Mouse (Mus musculus): Measurements from ENCODE around the gene Hoxa3. TPM values are rescaled to one million over a fixed set of nuclear protein-coding genes. Genes with fewer than 3 reads are reported as not detected.

Gene Hoxa3
- polyA plus RNA-seq, 1 experiment from 2014 or later = 2.2 TPM

DNA sequence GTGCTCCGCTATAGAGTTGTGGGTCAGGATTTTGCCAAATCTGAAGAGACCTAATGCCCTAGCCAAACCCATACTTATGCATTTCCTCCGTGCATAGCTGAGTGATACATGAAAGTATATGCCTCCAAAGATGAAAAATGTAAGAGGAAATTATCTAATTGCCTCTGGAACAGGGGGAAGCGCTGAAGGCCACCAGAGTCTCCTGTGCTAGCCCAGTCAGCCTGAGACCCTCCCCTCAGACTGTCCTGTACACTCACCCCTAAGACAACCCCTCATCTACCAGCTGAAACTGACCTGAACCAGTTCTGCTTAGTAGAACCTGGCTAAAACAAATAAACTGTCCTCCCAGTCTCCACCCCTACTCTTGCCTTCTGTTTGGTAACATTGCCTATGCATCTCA is 32.4 kb downstream of the Hoxa3 start:
- no peak for ATAC-seq (ENCODE audit: insufficient number of reproducible peaks, low FRiP score, low TSS enrichment, low read depth)
- Histone ChIP-seq H3K36me3 (no peaks in the 10 kb centered on the region), H3K27me3 (peaks cover 74% of the 10 kb centered on the region), H3K27ac (no peak overlapping the region), H3K9me3 (no peaks in the 10 kb centered on the region), H3K9ac (no peak overlapping the region), H3K4me2 (no peak overlapping the region), H3K4me1 (peaks cover 47% of the 10 kb centered on the region), H3K4me3 (no peak overlapping the region)
- 82% methylated on average over 3 of the region's 3 CpGs for WGBS

DNA sequence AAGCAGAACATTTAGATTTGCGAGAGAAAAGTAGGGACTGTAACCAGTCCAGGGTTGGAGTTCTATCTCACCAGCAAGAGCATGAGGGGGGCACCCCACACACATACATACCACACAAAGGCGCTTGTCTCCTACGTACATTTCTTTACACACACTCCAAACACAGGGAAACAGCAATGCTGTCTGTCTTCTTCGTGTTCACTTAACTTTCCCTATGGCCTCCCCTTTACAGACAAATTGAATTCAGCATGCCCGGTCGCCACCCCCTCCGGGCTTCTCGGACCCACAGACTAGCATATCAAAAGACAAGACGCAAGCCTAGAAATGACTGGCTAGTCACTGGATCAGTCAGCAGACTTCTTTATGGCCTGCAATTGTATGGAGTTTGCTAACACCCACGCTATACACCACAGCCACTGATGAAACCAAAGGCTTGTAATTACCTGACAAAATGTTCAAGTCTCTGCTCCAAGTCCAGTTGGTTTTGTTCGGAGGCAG is 32.9 kb downstream of the Hoxa3 start:
- H3K4me2 ChIP-seq = no peak overlapping the region
- no peak overlapping the region for H3K27ac ChIP-seq
- H3K9me3 ChIP-seq = no peaks in the 10 kb centered on the region
- WGBS = 58% methylated on average over 11 of the region's 11 CpGs
- H3K4me1 ChIP-seq = peaks cover 48% of the 10 kb centered on the region
- ATAC-seq (ENCODE audit: insufficient number of reproducible peaks, low FRiP score, low TSS enrichment, low read depth) = no peak
- H3K9ac ChIP-seq = no peak overlapping the region
- peaks cover 73% of the 10 kb centered on the region for H3K27me3 ChIP-seq
- no peaks in the 10 kb centered on the region for H3K36me3 ChIP-seq
- H3K4me3 ChIP-seq = no peak overlapping the region

DNA sequence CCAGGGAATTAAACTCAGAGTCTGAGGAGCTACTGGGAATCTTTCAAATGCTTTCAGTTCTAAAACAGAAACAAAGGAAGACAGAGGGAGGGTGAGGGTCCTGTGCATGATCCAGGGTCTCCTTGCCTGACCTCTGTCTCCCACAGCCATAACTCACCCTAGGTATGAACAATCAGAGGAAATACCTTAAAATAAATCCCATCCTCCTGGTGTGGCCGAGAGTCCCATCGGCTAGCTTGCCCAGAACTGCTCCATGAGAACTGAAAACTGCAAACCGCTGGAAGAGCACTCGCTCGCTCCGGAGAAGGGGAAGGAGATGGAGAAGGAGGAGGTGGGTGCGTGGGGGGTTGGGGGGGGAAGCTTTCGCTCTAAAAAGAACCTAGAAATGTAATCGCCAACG is 33.4 kb downstream of the Hoxa3 start:
- no peak overlapping the region for H3K27ac ChIP-seq
- peaks cover 74% of the 10 kb centered on the region for H3K27me3 ChIP-seq
- H3K4me1 ChIP-seq = peaks cover 47% of the 10 kb centered on the region
- no peaks in the 10 kb centered on the region for H3K36me3 ChIP-seq
- H3K4me3 ChIP-seq = no peak overlapping the region
- WGBS = 52% methylated on average over 10 of the region's 10 CpGs
- H3K9ac ChIP-seq = no peak overlapping the region
- H3K9me3 ChIP-seq = no peaks in the 10 kb centered on the region
- ATAC-seq (ENCODE audit: insufficient number of reproducible peaks, low FRiP score, low TSS enrichment, low read depth) = no peak
- H3K4me2 ChIP-seq = no peak overlapping the region

- no peak for ATAC-seq (ENCODE audit: insufficient number of reproducible peaks, low FRiP score, low TSS enrichment, low read depth)
- no peak overlapping the region for H3K27ac ChIP-seq
- peaks cover 41% of the 10 kb centered on the region for H3K4me1 ChIP-seq
- H3K36me3 ChIP-seq = no peaks in the 10 kb centered on the region
- WGBS = 31% methylated on average over 4 of the region's 4 CpGs
- H3K9ac ChIP-seq = no peak overlapping the region
- no peaks in the 10 kb centered on the region for H3K9me3 ChIP-seq
- no peak overlapping the region for H3K4me2 ChIP-seq
- no peak overlapping the region for H3K4me3 ChIP-seq
- peaks cover 69% of the 10 kb centered on the region for H3K27me3 ChIP-seq
Observed at GRCm38 (mm10) chr6:52178918-52179665, 34.0 kb downstream of the Hoxa3 start.

DNA sequence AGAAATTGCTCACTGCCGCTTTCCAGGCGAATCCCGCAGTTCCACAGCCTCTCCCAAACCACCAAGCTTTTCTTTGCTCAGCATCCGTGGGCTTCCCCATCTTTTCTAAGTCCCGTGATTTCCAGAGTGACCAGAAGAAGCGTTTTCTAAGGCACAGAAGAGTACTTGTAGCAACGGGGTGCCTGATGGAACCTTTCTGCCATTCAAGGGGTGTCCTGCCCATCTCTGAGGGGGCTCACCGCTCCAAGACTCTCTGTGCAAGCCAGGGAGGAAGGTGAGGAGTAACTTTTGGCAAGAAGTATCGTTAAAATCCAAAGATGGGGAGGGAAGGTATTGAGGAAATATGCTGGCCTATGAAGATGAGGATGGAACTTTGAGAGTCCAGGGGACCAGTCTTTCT is 35.3 kb downstream of the Hoxa3 start:
- no peak overlapping the region for H3K27ac ChIP-seq
- ATAC-seq (ENCODE audit: insufficient number of reproducible peaks, low FRiP score, low TSS enrichment, low read depth) = no peak
- H3K4me1 ChIP-seq = peaks cover 37% of the 10 kb centered on the region
- H3K27me3 ChIP-seq = peaks cover 72% of the 10 kb centered on the region
- H3K36me3 ChIP-seq = no peaks in the 10 kb centered on the region
- no peaks in the 10 kb centered on the region for H3K9me3 ChIP-seq
- 40% methylated on average over 9 of the region's 9 CpGs for WGBS
- H3K9ac ChIP-seq = no peak overlapping the region
- H3K4me3 ChIP-seq = no peak overlapping the region; the same call in 1 of the 2 replicates
- H3K4me2 ChIP-seq = no peak overlapping the region

DNA sequence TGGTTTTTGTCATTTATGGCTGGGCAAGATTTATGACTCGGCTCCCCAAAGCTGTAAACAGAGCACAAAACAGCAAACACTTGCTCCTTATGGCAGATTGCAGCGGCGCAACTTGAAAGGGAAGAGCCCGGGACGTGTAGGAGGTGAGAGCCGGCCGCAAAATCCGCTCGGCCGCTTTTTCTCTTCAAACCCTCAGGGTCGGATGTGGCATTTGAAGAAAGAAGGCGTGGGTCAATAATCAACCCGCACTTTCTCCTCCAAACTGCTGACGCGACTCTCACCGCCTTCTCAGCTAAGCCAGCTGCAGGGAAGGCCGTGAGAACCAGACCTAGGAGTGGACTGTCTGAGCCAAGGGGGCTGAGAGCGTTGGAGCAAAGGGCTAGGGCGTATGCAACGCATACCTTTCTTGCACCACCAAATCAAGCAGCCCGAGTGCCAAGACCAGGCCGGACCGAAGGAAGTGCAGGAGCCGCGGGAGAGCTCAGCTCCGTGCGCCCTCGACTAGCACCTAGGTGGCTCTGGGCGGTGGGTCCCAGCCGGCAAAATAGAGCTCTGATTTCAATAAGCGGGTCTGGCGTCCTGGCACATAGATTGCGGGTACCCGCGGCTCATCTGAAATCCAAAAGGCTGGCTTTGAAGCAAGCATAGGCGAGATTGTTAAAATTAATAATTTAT is 35.9 kb downstream of the Hoxa3 start, which contains the start of gene 5730596B20Rik:
TSS of gene 5730596B20Rik (plus strand) at position 438 of the 675 bp plus-strand sequence.
- Histone ChIP-seq H3K27ac (no peak within 1 kb of the TSS), H3K9me3 (no peaks in the 10 kb centered on the region), H3K9ac (no peak within 1 kb of the TSS), H3K4me2 (peak within 1 kb of the TSS; percentile 53), H3K27me3 (peaks cover 78% of the 10 kb centered on the region), H3K36me3 (no peaks in the 10 kb centered on the region), H3K4me1 (peaks cover 43% of the 10 kb centered on the region), H3K4me3 (peak within 1 kb of the TSS; percentile 39)
- WGBS = 22% methylated on average over 36 of the region's 36 CpGs
- ATAC-seq (ENCODE audit: insufficient number of reproducible peaks, low FRiP score, low TSS enrichment, low read depth) = no peak

DNA sequence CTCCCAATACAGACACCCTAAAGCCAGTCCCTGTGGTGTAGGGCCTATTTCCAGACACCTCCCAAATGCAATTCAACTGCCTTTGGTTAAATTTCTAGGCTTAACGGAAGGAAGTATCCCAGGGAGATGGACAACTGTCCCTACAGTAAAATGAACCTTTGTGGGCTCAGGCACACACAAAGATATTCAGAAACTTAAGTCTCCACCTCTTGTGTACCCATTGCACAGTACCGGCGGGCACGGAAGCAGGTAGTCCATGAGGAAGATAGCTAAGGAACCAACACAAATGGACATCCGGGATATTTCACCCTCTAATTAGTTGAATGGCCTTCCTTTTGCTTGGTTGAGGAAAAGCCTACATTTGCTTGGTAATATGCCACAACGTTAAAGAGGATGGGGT is 36.7 kb downstream of the Hoxa3 start:
- no peaks in the 10 kb centered on the region for H3K9me3 ChIP-seq
- no peak for ATAC-seq (ENCODE audit: insufficient number of reproducible peaks, low FRiP score, low TSS enrichment, low read depth)
- peak overlapping the region; percentile 53 for H3K4me2 ChIP-seq
- H3K27ac ChIP-seq = no peak overlapping the region
- H3K27me3 ChIP-seq = peaks cover 78% of the 10 kb centered on the region
- H3K4me3 ChIP-seq = peak overlapping the region; percentile 39
- peaks cover 50% of the 10 kb centered on the region for H3K4me1 ChIP-seq
- 18% methylated on average over 6 of the region's 6 CpGs for WGBS
- H3K9ac ChIP-seq = no peak overlapping the region
- H3K36me3 ChIP-seq = no peaks in the 10 kb centered on the region

DNA sequence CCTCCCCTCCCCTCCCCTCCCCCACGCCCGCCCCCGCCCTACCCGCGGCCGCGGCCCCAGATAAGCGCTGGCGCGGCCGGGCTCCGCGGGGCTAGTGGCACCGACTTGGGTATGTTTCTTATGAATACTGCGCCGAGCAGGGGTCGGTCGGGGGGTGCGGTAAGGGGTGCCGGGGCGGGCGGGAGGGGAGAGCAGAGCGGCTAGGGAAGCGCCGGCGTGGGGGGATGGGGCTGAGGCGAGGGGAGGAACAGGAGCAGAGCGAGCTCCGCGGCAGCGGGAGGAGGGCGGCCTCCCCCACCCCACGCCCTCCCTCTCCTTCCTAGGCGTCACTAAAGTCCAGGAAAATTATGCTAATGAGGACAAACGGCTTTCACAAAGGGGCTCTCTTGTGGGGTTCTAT is 37.3 kb downstream of the Hoxa3 start:
- Histone ChIP-seq H3K9ac (peak overlapping the region; percentile 27; the same call in 1 of the 2 replicates), H3K36me3 (no peaks in the 10 kb centered on the region), H3K9me3 (no peaks in the 10 kb centered on the region), H3K27ac (0 out of 2 replicates have a peak overlapping the region, but pooled peaks have one; percentile 38), H3K4me3 (peak overlapping the region; percentile 39), H3K4me2 (peak overlapping the region; percentile 53), H3K4me1 (peaks cover 50% of the 10 kb centered on the region), H3K27me3 (peaks cover 78% of the 10 kb centered on the region)
- 1% methylated on average over 18 of the region's 35 CpGs for WGBS
- no peak for ATAC-seq (ENCODE audit: insufficient number of reproducible peaks, low FRiP score, low TSS enrichment, low read depth)

- peaks cover 54% of the 10 kb centered on the region for H3K4me1 ChIP-seq
- peak overlapping the region; percentile 38; the same call in 1 of the 2 replicates for H3K27ac ChIP-seq
- 0 out of 2 replicates have a peak, but pooled peaks cover under 1% of the 10 kb centered on the region for H3K36me3 ChIP-seq
- H3K27me3 ChIP-seq = peaks cover 78% of the 10 kb centered on the region
- no peak for ATAC-seq (ENCODE audit: insufficient number of reproducible peaks, low FRiP score, low TSS enrichment, low read depth)
- 15% methylated on average over 40 of the region's 41 CpGs for WGBS
- H3K4me2 ChIP-seq = peak overlapping the region; percentile 53
- H3K9me3 ChIP-seq = no peaks in the 10 kb centered on the region
- H3K9ac ChIP-seq = peak overlapping the region; percentile 27; the same call in 1 of the 2 replicates
- peak overlapping the region; percentile 39 for H3K4me3 ChIP-seq
Observed at GRCm38 (mm10) chr6:52174968-52175751, 38.0 kb downstream of the Hoxa3 start.

DNA sequence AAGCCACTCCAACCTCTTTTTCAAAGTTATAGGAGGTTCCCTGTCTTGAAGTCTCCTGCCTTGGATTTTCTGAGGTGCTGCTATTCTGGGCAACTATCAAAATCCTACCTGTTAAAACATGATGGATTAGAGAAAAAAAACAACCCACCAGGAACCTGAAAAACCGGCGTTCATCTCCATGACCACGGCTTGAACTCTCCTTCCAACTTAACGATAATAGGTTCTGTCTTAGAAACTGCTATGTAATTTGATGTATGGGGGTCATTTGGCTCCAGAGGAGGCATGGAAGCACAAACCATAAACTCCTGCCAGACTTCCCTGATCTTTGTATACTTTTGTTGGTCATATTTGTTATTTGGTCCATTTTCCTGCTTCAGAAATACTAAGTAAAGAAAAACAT is 39.5 kb downstream of the Hoxa3 start:
- Histone ChIP-seq H3K27ac (no peak overlapping the region), H3K36me3 (peaks cover 5% of the 10 kb centered on the region; the same call in 1 of the 2 replicates), H3K4me1 (peaks cover 52% of the 10 kb centered on the region), H3K27me3 (peaks cover 73% of the 10 kb centered on the region), H3K4me2 (no peak overlapping the region), H3K9ac (no peak overlapping the region), H3K4me3 (no peak overlapping the region), H3K9me3 (no peaks in the 10 kb centered on the region)
- 28% methylated on average over 4 of the region's 4 CpGs for WGBS
- ATAC-seq (ENCODE audit: insufficient number of reproducible peaks, low FRiP score, low TSS enrichment, low read depth) = no peak

DNA sequence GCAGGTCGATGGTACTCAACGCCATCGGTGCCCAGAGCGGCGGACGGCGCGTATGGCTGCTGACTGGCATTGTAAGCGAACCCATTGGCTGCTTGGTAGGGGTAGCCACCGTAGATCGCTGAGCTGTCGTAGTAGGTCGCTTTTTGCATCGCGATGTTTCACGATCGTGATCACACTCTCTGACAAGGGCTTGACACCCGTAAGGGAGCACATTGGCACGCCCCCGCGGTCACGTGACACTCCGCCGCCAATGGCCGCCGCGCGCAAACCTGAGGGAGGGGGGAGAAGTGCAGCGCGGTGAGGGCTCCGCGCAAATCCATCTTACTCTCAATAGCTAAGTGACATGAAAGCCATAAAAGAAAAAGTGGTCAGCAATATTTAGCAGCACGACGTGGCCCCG is 40.6 kb downstream of the Hoxa3 start:
- Histone ChIP-seq H3K27me3 (peaks cover 77% of the 10 kb centered on the region), H3K36me3 (peaks cover 5% of the 10 kb centered on the region; the same call in 1 of the 2 replicates), H3K27ac (peak overlapping the region; percentile 59; the same call in 1 of the 2 replicates), H3K4me3 (peak overlapping the region; percentile 38), H3K4me2 (peak overlapping the region; percentile 64), H3K4me1 (peaks cover 51% of the 10 kb centered on the region), H3K9ac (no peak overlapping the region), H3K9me3 (no peaks in the 10 kb centered on the region)
- ATAC-seq (ENCODE audit: insufficient number of reproducible peaks, low FRiP score, low TSS enrichment, low read depth) = peak; percentile 71
- WGBS = 4% methylated on average over 35 of the region's 35 CpGs
